Mouse (Mus musculus) kidney, adult 11 months (tissue): Measurements from ENCODE around the gene Akt3.

Experiments
- DNase-seq: peaks from one replicate; pipeline ENCODE4 v3.0.0; 2022

Gene Akt3

GRCm38 (mm10) chr1:177258034-177258342 is at the start of gene Akt3:
Gene Akt3, minus strand, starts transcription at chr1:177258203.
- no peak for DNase-seq

- DNase-seq = no peak
These were observed 49.5 kb upstream of the Akt3 start for GRCm38 (mm10) chr1:177307549-177307948.

- no peak for DNase-seq
These were observed 40.2 kb upstream of the Akt3 start for GRCm38 (mm10) chr1:177298231-177298630.

- DNase-seq = no peak
These were observed 28.8 kb upstream of the Akt3 start for GRCm38 (mm10) chr1:177286764-177287163.

- no peak for DNase-seq
These were observed 23.9 kb upstream of the Akt3 start for GRCm38 (mm10) chr1:177281925-177282324.

GRCm38 (mm10) chr1:177277361-177277760 is 19.4 kb upstream of the Akt3 start:
- DNase-seq = no peak

- DNase-seq = no peak
These were observed 9.6 kb upstream of the Akt3 start for GRCm38 (mm10) chr1:177267645-177268044.

GRCm38 (mm10) chr1:177262926-177263325 is 4.9 kb upstream of the Akt3 start:
- no peak for DNase-seq

GRCm38 (mm10) chr1:177260796-177261195 is 2.8 kb upstream of the Akt3 start:
- no peak for DNase-seq

- no peak for DNase-seq
These were observed 1.1 kb upstream of the Akt3 start for GRCm38 (mm10) chr1:177259038-177259600.

- peak; percentile 66 for DNase-seq
These were observed 487 bp upstream of the Akt3 start for GRCm38 (mm10) chr1:177258343-177259037.

GRCm38 (mm10) chr1:177257178-177258033 is 597 bp downstream of the Akt3 start:
- DNase-seq = peak; percentile 43

- no peak for DNase-seq
These were observed 9.4 kb downstream of the Akt3 start for GRCm38 (mm10) chr1:177248638-177249037.

- no peak for DNase-seq
These were observed 19.6 kb downstream of the Akt3 start for GRCm38 (mm10) chr1:177238368-177238767.

GRCm38 (mm10) chr1:177236695-177237094 is 21.3 kb downstream of the Akt3 start:
- no peak for DNase-seq

- DNase-seq = no peak
These were observed 21.8 kb downstream of the Akt3 start for GRCm38 (mm10) chr1:177236249-177236648.

- DNase-seq = no peak
These were observed 23.5 kb downstream of the Akt3 start for GRCm38 (mm10) chr1:177234462-177234861.

GRCm38 (mm10) chr1:177231122-177231521 is 26.9 kb downstream of the Akt3 start:
- no peak for DNase-seq

- DNase-seq = no peak
These were observed 59.0 kb downstream of the Akt3 start for GRCm38 (mm10) chr1:177198978-177199377.

GRCm38 (mm10) chr1:177195224-177195623 is 62.8 kb downstream of the Akt3 start:
- no peak for DNase-seq

- DNase-seq = no peak
These were observed 63.7 kb downstream of the Akt3 start for GRCm38 (mm10) chr1:177194324-177194723.

GRCm38 (mm10) chr1:177191623-177192022 is 66.4 kb downstream of the Akt3 start:
- no peak for DNase-seq

GRCm38 (mm10) chr1:177190358-177190757 is 67.6 kb downstream of the Akt3 start:
- DNase-seq = no peak

- DNase-seq = peak; percentile 12
These were observed 69.3 kb downstream of the Akt3 start for GRCm38 (mm10) chr1:177188708-177189107.
